Mouse (Mus musculus): ENCODE results near the gene Alk.

Gene Alk

DNA sequence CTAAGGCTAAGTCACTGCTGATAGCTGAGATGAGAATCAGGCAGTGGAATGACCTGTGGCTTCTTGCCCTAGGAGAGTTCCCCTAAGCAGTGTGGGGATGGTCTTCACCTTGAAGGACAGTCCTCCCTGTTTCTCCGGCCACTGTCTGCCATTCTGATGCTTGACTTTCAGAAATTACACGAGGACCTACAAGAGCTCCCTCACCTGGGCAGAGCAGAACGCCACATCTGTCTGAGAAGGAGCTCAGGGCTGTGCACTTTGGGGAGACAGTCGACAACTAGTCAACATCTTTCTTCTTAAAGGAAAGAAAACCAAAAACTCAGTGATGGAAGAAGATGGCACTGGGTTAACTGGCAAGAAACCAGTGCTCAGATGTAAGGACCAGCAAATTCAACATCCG lies 335.9 kb downstream of the Alk start:
- DNase-seq (ENCODE audit: inconsistent ontology term): no peak

GRCm38 (mm10) chr17:72265171-72266022 lies 339.0 kb downstream of the Alk start:
- DNase-seq (ENCODE audit: inconsistent ontology term): no peak

DNA sequence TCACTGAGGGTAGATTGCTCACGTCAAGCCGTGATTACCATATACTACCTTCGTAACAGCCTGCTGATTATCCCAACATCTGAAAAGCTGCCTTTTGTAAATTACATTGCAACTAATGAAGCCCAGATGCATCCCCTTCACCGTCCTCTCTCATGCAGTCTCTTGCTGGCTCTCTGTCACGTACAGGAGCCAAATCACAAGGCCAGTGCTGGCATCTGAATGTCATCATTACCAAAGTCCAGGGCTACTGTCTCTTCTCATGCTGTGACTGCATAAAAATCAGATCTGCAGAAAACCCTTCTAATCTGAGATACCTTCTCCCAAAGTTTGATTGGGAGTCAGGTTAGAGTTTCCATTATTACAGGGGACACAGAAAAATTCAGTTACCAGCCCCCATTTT lies 351.0 kb downstream of the Alk start:
- no peak for DNase-seq (ENCODE audit: inconsistent ontology term)

DNA sequence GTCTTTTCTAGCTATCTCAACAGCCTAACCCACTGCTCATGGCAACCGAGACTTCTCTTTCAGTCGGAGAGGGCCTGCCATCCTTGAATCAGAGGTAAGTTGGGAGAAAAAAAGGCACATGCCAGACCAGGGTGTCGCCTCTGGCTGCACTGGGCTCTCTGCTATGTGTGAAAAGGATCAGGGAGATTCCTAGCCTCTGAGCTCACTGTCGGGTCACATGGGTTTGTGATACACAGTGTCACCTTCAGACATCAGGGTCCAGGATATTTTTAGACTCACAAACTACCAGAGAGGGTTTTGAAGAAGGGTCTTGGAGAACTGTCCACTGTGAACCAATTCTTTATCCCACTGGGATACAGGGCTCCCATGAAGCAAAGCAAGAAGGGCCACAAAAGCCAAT lies 352.9 kb downstream of the Alk start:
- peak; percentile 37 for DNase-seq (ENCODE audit: inconsistent ontology term)

GRCm38 (mm10) chr17:72250482-72251405 lies 353.7 kb downstream of the Alk start:
- DNase-seq (ENCODE audit: inconsistent ontology term): no peak

DNA sequence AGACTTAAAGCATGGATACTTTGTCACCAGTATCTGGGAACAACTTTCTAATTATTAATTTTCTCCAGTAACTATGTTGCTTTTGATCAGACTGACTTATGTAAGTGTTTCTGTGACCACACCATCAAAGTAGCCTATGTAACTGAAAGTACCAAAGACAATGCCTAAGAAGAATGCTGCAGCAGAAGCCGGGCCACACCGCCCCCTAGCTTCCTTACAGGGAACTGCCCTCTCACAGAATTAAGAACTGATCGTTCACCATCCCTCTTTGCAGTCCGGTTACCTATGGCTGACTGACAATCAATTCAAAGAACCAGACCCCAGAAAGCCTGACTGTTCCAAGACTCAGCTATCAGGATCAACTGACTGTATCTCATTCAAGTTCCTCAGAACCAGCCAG lies 362.4 kb downstream of the Alk start:
- peak; percentile 42 for DNase-seq (ENCODE audit: inconsistent ontology term)

DNA sequence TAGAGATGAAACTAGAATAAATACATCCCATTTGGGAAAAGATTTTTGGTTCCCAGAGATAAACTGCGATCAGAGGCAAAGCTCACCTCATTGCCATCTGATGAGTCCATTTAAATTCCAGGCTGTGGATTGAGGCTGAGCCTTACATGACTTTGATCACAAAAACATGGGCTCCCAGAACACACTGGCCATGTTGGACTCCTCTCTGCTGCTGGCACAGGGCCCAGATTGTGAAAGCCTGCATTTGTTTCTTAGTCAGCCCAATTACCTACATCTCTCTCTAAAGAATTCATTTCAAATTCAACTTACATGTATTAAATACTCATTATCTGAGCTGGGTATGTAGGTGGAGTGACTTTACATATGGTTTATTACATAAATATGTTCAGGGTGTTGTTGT lies 367.1 kb downstream of the Alk start:
- peak; percentile 52 for DNase-seq (ENCODE audit: inconsistent ontology term)

DNA sequence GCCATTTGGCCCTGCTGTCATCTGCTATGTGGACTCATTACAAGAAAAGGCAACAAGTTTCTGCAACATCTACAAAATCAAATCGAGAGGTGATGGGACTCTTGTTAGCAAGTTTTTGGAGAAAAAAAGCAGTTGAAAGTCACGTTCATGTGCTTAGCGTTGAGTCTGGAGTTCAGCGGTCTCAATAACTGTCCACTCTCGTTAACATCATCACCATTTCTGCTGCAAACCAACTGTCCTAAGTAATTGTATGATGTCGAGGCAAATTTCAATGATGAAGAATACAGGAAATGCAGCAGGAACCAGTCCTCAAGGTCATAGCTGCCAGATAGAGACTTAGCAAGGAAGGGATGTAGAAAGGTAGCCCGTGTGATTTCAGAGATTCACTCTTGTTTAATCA lies 373.5 kb downstream of the Alk start:
- DNase-seq (ENCODE audit: inconsistent ontology term): peak; percentile 25

DNA sequence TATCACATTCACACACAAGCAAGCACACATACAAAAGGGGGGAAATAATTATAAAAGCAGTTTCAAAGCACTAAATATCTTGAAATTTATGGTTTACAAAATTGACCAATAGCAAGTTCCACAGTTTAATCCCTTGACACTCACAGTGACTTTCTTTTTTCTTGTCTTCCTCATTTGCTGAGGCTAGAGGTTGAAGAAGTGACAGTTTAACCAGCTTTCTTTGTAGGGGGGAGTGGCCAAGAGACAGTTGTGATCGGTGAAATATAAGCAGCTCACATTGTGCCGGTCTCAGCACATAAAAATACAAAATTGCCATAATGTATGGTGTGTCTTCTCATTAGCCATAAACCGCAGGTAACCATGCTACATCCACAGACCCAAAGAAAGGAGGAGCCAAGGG lies 385.6 kb downstream of the Alk start:
- no peak for DNase-seq (ENCODE audit: inconsistent ontology term)

- peak; percentile 41 for DNase-seq (ENCODE audit: inconsistent ontology term)
Observed at GRCm38 (mm10) chr17:72197576-72197975, 406.9 kb downstream of the Alk start.

GRCm38 (mm10) chr17:72194976-72195650 lies 409.3 kb downstream of the Alk start:
- DNase-seq (ENCODE audit: inconsistent ontology term): peak; percentile 93

DNA sequence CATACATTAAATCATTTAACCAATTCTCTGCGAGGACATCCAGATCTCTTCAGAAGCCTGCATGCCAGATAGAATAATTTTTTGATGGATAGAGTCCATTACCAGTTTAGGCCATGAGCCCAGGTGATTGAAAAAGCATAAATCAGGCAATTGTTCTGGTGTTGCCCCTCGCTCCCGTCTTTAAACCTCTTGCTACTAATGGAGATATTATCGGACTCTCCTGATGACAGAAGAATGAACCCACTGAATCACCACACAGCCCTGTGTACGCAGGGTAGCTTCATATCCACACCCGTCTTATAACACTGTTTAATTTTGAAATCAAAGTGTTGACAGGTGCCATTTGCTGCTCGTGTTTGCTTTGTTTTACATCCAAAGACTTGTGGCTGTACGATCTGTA lies 413.9 kb downstream of the Alk start:
- no peak for DNase-seq (ENCODE audit: inconsistent ontology term)

GRCm38 (mm10) chr17:72187026-72187425 lies 417.4 kb downstream of the Alk start:
- no peak for DNase-seq (ENCODE audit: inconsistent ontology term)

- DNase-seq (ENCODE audit: inconsistent ontology term): no peak
Observed at GRCm38 (mm10) chr17:72182414-72182813, 422.0 kb downstream of the Alk start.

DNA sequence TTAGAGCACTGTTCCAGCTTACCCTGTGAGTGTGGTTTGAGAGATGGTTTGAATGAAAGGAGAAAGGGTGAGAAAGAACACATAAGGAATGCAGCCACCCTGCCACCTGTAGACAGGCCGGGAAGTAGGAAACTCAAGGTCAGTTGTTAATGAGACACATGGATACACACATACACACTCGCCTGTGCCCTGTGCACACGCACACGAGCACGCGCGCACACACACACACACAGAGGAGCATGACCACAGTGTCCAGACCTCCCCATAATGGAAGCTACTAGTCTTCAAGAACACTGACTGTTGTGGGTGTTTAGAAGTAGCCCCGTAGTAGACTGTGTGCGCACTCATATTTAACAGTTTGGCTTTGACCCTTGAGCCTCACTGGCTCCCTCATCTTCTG lies 424.2 kb downstream of the Alk start:
- no peak for DNase-seq (ENCODE audit: inconsistent ontology term)

GRCm38 (mm10) chr17:72179722-72180140 lies 424.7 kb downstream of the Alk start:
- DNase-seq (ENCODE audit: inconsistent ontology term): no peak

DNA sequence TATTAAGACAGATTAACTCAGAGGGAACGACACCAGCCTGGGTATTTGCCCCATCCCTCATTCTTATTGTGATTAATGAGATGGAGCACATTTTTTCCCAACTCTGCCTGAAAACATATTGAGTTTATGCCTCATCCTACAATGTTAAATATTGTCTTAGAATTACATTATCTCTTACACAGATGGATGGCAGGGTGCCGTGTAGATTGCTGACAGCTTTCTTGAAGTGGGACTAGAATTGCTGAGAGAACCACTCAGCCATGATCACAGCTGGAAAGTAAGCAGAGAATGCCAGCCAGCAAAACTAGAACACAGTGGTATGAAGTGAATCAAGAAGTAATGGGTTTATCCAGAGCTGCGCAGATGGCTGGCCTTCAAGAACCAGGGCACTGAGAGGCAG lies 430.6 kb downstream of the Alk start:
- DNase-seq (ENCODE audit: inconsistent ontology term): no peak

- DNase-seq (ENCODE audit: inconsistent ontology term): no peak
Observed at GRCm38 (mm10) chr17:72168152-72168551, 436.3 kb downstream of the Alk start.

DNA sequence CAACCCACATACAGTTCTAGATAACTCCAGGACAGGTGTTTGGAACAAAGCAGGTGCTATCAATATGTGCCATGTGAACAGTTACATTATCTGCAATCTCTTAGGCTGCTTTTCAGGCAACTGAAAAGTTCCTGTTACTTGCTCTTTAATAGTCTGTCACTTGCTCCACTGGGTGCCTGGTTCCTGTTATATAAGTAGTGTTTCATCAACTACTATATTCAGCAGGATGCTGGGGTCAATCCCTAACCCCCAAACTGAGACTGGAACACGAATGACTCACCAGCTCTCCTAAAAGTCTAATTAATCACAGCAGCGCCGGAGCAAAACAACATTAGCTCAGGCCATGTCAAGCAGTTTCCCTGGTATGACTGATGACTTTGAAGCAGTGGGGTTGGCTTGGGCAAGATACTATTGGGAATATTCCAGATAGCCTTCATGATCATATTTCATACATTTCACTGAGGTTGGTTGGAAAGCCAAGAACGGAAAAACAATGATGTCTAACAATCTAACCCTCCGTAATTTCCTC lies 445.5 kb downstream of the Alk start:
- peak; percentile 25 for DNase-seq (ENCODE audit: inconsistent ontology term)

- DNase-seq (ENCODE audit: inconsistent ontology term): peak; percentile 52
Observed at GRCm38 (mm10) chr17:72157830-72158629, 446.4 kb downstream of the Alk start.

GRCm38 (mm10) chr17:72153038-72153437 lies 451.4 kb downstream of the Alk start:
- DNase-seq (ENCODE audit: inconsistent ontology term): no peak
